Mouse (Mus musculus) heart, postnatal 36 days (tissue): Measurements from ENCODE around the gene Igsf21. TPM values are rescaled to one million over a fixed set of nuclear protein-coding genes. Genes with fewer than 3 reads are reported as not detected.

Source experiments
- DNase-seq, 2 experiments: peaks; one replicate each; pipeline ENCODE4 v3.0.0; 2021 to 2022
- intact Hi-C: fragments of 180-260 bp; cut with DNase I; formaldehyde crosslinking; loops from one replicate; pipeline ENCODE4 v1.15.1; 2025
- total RNA-seq, 2 experiments: library from RNA; stranded (reverse); gene quantifications; 2 replicates each; pipeline ENCODE4 v1.2.3; 2021

Igsf21 gene
- total RNA-seq, 2 experiments from 2014 or later, result 0.33 TPM; not detected in 1

- intact Hi-C loops, result no loop called here
- DNase-seq, result no peak
These were observed 42.8 kb downstream of the Igsf21 start for GRCm38 (mm10) chr4:140203696-140204272.

DNA sequence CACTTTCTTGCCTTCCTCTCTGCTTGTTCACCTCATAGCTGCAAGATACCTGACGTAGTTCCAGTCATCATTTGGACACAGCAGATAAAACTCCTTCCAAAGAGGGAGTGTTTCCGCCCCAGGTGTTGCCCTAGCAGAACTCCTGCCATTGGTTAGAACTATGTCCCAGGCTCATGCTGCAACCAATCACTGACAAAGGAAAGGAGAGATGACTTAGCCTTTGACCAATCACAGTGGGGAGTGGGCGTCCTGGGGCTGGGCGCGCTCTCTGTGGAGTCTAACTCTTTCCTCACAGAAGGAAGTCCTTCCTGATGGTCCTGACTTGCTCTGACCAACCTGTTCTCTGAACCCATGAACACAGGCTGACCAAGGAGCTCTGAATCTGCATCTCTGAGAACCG lies 44.4 kb downstream of the Igsf21 start:
- DNase-seq, result no peak
- intact Hi-C loops, result no loop called here

- intact Hi-C loops, result no loop called here
- no peak for DNase-seq
These were observed 46.3 kb downstream of the Igsf21 start for GRCm38 (mm10) chr4:140200296-140200695.

GRCm38 (mm10) chr4:140196717-140197116 lies 49.9 kb downstream of the Igsf21 start:
- intact Hi-C loops, result no loop called here
- DNase-seq, result no peak

GRCm38 (mm10) chr4:140192276-140193002 lies 54.1 kb downstream of the Igsf21 start:
- intact Hi-C loops, result no loop called here
- no peak for DNase-seq

DNA sequence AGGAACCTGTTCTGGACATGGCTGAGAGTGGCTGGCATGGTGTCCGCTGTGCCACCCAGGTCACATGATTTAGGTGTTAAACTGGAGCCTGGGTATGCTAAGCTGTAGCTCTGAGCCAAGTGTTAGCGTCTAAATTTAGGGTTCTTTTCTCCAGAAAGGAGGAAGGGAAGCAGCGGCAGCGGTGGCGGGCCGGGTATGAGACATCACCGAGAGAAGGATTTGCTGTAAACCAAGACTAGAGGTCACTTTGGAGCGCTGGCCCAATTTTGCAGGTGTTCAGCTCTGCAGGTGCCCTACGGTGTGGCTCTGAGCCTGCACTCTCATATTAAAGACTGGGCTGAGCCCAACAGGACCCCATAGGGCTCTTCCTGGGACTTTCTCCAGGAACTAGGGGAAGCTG lies 57.0 kb downstream of the Igsf21 start:
- no peak for DNase-seq
- intact Hi-C loops, result no loop called here

GRCm38 (mm10) chr4:140188626-140189025 lies 58.0 kb downstream of the Igsf21 start:
- intact Hi-C loops, result no loop called here

DNA sequence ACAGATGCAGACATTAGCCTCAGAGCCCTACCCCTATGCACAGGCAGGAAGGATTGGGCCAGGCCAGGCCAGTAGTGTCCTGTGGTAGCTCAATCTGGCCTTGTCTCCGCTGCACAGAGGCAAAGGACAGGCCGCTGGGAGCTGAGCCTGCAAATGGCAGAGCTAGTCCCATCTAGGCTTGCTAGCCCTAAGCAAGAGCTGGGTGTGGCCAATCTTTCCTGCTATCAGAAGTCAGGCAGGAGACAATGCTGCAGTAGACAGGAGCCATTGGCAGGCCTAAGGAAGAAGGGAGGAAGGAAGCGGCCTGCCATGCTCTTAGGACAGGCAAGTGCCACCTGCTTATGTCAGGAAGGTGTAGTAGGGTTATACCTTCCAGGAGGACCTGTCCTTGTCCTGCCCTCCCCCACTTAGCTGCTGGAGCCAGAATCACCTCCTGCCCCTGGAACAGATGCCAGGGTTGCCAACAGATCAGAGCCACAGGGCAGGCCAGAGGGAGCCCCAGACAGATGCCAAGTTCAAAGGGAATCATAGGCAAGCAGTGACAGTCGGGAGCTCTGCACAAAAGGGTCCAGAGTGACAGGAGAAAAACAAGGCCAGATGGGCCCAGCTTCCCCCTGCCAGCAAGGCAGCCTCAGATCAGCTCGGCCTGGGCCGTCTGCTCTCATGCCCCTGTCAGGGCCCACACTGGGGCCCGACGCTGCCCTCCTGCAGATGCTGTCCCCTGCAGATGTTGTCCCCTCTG lies 59.0 kb downstream of the Igsf21 start:
- intact Hi-C loops, result no loop called here

More at GRCm38 (mm10) chr4:140188626-140189025, 58.0 kb downstream of the Igsf21 start:
- DNase-seq, result no peak

GRCm38 (mm10) chr4:140179576-140179975 lies 67.0 kb downstream of the Igsf21 start:
- intact Hi-C loops, result no loop called here
- DNase-seq, result no peak

More for the DNA sequence above, 59.0 kb downstream of the Igsf21 start:
- DNase-seq, result no peak

DNA sequence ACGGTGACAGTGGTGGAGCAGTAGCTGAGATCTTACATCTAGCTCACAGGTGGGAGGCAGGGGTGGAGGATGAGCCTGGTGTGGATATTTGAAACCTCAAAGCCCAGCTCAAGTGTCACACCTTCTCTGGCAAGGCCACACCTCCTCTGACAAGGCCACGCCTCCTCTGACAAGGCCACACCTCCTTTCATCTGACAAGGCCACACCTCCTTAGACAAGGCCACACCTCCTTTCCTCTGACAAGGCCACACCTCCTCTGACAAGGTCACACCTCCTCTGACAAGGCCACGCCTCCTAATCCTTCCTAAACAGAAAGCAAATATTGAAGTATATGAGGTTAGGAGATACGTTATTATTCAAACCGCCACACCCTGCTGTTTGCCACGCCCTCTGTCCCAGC lies 69.5 kb downstream of the Igsf21 start:
- no peak for DNase-seq
- intact Hi-C loops, result no loop called here

GRCm38 (mm10) chr4:140173746-140174399 lies 72.7 kb downstream of the Igsf21 start:
- intact Hi-C loops, result no loop called here
- DNase-seq, result no peak

GRCm38 (mm10) chr4:140173084-140173483 lies 73.5 kb downstream of the Igsf21 start:
- intact Hi-C loops, result no loop called here
- DNase-seq, result no peak

GRCm38 (mm10) chr4:140171917-140172316 lies 74.7 kb downstream of the Igsf21 start:
- DNase-seq, result no peak
- intact Hi-C loops, result no loop called here

- intact Hi-C loops, result no loop called here
- DNase-seq, result no peak
These were observed 75.4 kb downstream of the Igsf21 start for GRCm38 (mm10) chr4:140171189-140171588.

DNA sequence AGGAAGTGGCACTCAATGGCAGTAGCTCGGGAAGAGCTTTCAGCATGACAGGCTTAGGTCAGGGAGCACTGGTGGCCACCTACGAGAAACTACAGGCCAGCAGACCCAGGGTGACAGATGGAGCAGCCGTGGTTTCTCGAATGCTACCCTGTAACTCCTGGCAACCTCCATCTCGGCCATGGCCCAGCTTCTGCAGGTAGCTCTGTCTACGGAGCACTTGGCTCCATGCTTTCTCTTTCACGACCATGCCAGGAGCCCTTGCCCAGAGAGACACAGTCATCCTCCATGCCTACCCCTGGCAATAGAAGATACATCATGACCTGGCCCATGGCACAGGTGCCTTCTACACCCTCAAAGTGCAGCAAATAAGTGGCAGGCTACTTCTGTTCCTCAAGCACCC lies 80.7 kb downstream of the Igsf21 start:
- DNase-seq, result no peak
- intact Hi-C loops, result no loop called here

GRCm38 (mm10) chr4:140164662-140165061 lies 81.9 kb downstream of the Igsf21 start:
- intact Hi-C loops, result no loop called here
- DNase-seq, result no peak

DNA sequence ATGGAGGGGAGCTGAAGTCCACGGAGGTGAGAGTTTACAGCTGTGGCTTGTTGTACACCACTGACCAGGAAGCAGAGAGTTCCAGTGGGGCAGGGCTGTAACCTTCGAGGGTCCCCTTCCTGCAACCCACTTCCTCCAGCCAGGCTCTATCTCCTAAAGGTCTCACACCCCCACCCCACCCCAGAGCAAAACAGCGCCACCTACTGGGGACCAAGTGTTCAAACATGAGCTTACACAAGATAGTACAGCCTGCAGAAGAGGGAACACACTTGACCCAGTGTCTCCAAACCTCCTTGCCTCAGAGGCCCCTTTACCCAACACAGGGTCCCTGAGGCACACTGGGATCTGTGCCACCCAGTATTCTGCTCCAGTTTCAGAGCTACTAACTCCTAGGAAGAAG lies 87.0 kb downstream of the Igsf21 start:
- intact Hi-C loops, result no loop called here
- DNase-seq, result no peak

DNA sequence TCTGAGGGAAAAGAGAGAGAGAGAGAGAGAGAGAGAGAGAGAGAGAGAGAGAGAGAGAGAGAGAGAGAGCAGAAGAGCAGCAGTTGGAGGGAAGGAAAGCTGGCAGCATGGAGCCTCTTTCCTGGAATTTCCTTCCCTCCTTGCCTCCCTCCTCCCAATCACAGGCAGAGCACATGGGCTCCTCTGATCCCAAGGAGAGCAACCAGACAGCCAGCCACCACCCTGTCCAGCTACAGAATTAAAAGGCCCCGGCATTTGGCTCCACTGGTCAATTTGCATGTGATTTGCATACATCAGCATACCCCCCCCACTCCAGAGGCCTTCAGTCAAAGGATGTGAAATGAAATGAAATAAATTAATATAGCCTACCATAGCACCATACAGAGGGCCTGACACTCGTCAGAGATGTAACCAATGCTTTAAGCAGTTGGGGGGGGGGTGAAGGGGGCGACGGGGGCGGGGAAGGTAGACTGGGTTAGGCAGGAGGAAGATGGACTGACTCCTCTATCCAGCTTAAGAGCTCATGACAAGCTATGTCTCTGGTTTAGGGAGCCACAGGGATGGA lies 91.6 kb downstream of the Igsf21 start:
- no peak for DNase-seq
- intact Hi-C loops, result loop anchor here (5.0 kb wide), 1 partner anchor 278 kb away; no protein-coding TSS in a partner anchor

DNA sequence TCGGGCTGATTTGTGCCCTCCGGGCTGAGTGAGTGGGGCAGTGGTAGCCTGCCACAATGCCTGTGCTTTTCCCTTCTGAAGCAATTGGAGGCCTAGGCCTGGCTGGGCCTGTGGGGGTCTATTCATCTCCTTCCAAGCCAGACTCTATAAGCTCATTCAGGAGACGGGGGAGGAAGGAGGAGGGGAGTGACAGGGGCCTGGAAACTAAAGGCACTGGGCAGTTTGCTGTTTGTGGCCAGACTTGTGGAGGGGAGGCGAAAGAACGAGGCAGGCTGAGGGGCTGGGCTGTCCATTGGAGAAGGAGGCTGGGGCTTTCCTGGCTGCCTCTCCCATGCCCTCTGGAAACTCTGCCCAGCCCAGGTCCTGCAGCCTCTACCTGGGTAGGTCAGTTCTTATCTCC lies 92.1 kb downstream of the Igsf21 start:
- DNase-seq, result no peak
- intact Hi-C loops, result loop anchor here (5.0 kb wide), 1 partner anchor 277 kb away; no protein-coding TSS in a partner anchor

- intact Hi-C loops, result loop anchor here (5.0 kb wide), 1 partner anchor 276 kb away; no protein-coding TSS in a partner anchor
- no peak for DNase-seq
These were observed 92.9 kb downstream of the Igsf21 start for GRCm38 (mm10) chr4:140153711-140154114.

- intact Hi-C loops, result loop anchor here (5.0 kb wide), 1 partner anchor 276 kb away; no protein-coding TSS in a partner anchor
- peak; percentile 15 to 44 for DNase-seq
These were observed 93.5 kb downstream of the Igsf21 start for GRCm38 (mm10) chr4:140153101-140153500.
